Mouse (Mus musculus) neural tube, embryonic 14.5 days (tissue): ENCODE measurements at regions not wholly inside any gene's neighbourhood (a gene's known extent, or its start where the extent isn't known, plus 50 kb on each side); places are given as distances from the start of the nearest gene placed in this dataset.

ENCODE experiments used
- ATAC-seq: fragments of 200-750 bp; cut with Nextera tagmentation; 2 replicates; pipeline ENCODE4 v1.8.0; 2017; ENCODE audit warnings: low read depth, mild to moderate bottlenecking, moderate TSS enrichment, moderate library complexity
- H3K27ac ChIP-seq: fragments of 300-500 bp; sonication (generic); 2 replicates; pipeline ENCODE4 v1.5.1; 2014; ENCODE audit warnings: low read depth, mild to moderate bottlenecking, control low read depth, low read length, moderate library complexity, mixed read lengths
- H3K27me3 ChIP-seq: fragments of 300-500 bp; sonication (generic); 2 replicates; pipeline ENCODE4 v1.6.1; 2014; ENCODE audit warnings: low read length; ENCODE audit not compliant: control insufficient read depth, insufficient read depth
- H3K36me3 ChIP-seq: fragments of 300-500 bp; sonication (generic); 2 replicates; pipeline ENCODE4 v1.6.1; 2014; ENCODE audit warnings: low read length, mixed read lengths; ENCODE audit not compliant: control insufficient read depth, insufficient read depth
- H3K4me1 ChIP-seq: fragments of 300-500 bp; sonication (generic); 2 replicates; pipeline ENCODE4 v1.6.1; 2014; ENCODE audit warnings: low read length; ENCODE audit not compliant: control insufficient read depth, insufficient read depth
- H3K4me2 ChIP-seq: fragments of 300-500 bp; sonication (generic); 2 replicates; pipeline ENCODE4 v1.6.1; 2014; ENCODE audit warnings: mild to moderate bottlenecking, low read depth, low read length, control low read depth
- H3K4me3 ChIP-seq: fragments of 300-500 bp; sonication (generic); 2 replicates; pipeline ENCODE4 v1.5.1; 2014; ENCODE audit warnings: low read depth, low read length, control low read depth, mixed read lengths
- H3K9ac ChIP-seq: fragments of 300-500 bp; sonication (generic); replicated peaks from 2 replicates; pipeline ENCODE4 v1.6.1; 2014; ENCODE audit warnings: low read depth, mild to moderate bottlenecking, control low read depth, low read length, mixed read lengths
- H3K9me3 ChIP-seq: fragments of 300-500 bp; sonication (generic); 2 replicates; pipeline ENCODE4 v1.6.1; 2016; ENCODE audit warnings: low read length; ENCODE audit not compliant: control insufficient read depth
- WGBS: fragments of 180-500 bp; shearing (Covaris S2); extraction: QIAGEN DNeasy Blood & Tissue Kit; methylation state at CpG from one replicate; pipeline ENCODE4 v1.1.7; 2014; 5-methylcytosine and 5-hydroxymethylcytosine counted together

DNA sequence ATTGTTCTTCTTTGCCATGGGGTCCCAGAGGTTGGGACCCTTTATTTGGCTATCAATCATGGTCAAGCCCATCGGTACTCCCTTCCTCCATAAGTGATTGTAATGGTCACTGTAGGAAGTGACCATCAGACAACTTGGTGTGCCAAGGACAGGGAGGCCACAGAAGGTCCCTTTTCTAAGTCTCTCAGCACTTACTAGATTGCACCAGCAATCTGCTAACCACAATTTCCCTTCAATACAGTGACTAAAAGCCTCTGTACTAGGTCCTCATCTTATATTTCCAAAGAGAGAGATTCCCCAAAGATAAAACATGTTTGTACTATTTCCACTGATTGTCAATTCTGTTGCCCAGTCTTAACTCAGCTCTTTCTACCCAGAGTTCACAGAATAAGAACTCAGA is 96.6 kb upstream of the Jun start:
- no peaks in the 10 kb centered on the region for H3K36me3 ChIP-seq
- H3K27ac ChIP-seq = no peak overlapping the region
- no peak overlapping the region for H3K9ac ChIP-seq
- ATAC-seq = no peak
- H3K4me2 ChIP-seq = no peak overlapping the region
- H3K4me1 ChIP-seq = no peaks in the 10 kb centered on the region
- H3K9me3 ChIP-seq = no peaks in the 10 kb centered on the region
- H3K4me3 ChIP-seq = no peak overlapping the region
- WGBS = 81% methylated on average over 1 of the region's 1 CpGs
- H3K27me3 ChIP-seq = no peaks in the 10 kb centered on the region

DNA sequence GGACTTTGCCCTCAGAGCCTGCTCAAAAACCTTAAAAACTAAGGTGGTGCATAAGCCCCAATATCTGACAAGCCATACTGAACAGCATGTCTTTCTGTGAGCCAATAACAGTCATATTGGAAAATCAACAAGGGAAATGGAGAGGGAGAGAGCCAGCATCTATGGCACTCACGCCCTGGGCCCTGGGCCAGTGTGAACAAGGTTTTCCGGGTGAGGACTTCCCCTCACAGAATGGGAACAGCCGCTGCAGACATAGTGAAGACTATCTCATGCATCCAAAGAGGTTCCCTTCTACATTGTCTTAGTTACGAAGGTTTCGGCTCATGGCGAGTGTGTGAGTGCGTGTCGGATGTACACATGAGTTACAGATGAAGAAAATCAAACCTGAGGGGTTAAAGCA is 99.7 kb upstream of the Jun start:
- Histone ChIP-seq H3K9me3 (no peaks in the 10 kb centered on the region), H3K4me2 (no peak overlapping the region), H3K4me1 (no peaks in the 10 kb centered on the region), H3K27me3 (no peaks in the 10 kb centered on the region), H3K36me3 (no peaks in the 10 kb centered on the region), H3K4me3 (no peak overlapping the region), H3K27ac (no peak overlapping the region), H3K9ac (no peak overlapping the region)
- 88% methylated on average over 8 of the region's 8 CpGs for WGBS
- no peak for ATAC-seq

DNA sequence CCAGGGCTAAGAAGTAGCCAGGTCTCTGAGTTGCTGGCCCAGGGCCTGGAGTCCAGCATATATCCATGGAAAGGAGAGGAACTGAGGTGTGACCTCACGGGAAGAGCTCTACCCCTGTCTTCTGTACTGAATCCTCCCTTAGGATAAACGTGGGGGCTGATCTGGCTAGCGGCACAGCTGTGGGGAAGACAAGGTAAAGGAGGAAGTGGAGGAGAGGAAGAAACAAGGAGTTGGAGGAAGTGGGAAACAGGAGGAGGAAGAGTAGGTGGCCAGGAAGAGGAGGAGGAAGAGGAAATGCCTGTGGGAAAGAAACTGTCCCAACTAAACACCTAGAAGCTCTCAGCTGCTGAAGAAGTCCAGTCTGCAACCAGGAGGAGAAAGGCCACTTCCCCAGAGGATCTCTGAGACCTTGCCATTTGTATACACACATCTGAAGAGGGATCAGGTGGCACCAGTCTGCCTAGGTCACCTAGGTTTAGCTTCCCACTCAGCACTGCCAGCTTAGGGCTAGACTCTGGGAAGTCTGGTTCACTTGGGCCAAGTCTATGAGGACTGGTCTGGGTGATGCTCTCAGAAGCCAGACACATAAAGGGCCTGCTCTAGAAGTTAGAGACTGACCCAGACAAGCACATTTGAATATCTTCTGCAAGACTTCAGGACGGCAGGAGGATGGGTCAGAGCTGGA is 100.6 kb upstream of the Jun start:
- no peak for ATAC-seq
- Histone ChIP-seq H3K36me3 (no peaks in the 10 kb centered on the region), H3K4me2 (no peak overlapping the region), H3K27ac (no peak overlapping the region), H3K4me3 (no peak overlapping the region), H3K4me1 (no peaks in the 10 kb centered on the region), H3K9ac (no peak overlapping the region), H3K9me3 (no peaks in the 10 kb centered on the region), H3K27me3 (no peaks in the 10 kb centered on the region)
- WGBS = 91% methylated on average over 4 of the region's 4 CpGs

DNA sequence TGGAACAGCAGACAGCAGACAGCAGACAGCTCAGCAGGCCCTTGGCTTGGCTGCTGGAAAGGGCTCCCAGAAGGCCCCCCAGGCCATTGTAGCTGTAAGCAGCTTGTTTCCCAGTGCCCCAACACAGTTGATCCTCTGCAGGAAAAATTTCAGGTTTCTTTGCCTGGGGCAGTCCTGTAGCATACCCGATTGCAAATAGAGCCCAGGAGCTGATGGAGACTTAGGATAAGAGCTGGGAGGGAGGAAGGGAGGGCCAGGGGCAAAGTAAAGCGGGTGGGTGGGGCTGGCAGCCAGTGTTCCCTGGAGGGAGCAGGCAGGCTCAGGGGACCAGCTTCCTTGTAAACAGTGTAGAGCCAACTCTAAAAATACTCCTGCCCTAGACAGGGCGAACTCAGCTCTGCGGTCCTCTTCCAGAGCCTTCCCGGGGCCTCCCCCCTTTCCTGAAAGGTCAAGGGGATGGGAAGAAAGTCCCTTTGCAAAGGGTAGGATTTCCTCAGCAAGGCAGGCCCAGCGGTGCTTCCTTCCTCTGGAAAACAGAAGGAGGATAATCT is 101.8 kb upstream of the Jun start:
- Histone ChIP-seq H3K36me3 (no peaks in the 10 kb centered on the region), H3K4me3 (no peak overlapping the region), H3K9me3 (no peaks in the 10 kb centered on the region), H3K4me1 (no peaks in the 10 kb centered on the region), H3K4me2 (no peak overlapping the region), H3K27me3 (no peaks in the 10 kb centered on the region), H3K9ac (no peak overlapping the region), H3K27ac (no peak overlapping the region)
- peak; percentile 15; the same call in 1 of the 2 replicates for ATAC-seq
- 32% methylated on average over 6 of the region's 6 CpGs for WGBS

DNA sequence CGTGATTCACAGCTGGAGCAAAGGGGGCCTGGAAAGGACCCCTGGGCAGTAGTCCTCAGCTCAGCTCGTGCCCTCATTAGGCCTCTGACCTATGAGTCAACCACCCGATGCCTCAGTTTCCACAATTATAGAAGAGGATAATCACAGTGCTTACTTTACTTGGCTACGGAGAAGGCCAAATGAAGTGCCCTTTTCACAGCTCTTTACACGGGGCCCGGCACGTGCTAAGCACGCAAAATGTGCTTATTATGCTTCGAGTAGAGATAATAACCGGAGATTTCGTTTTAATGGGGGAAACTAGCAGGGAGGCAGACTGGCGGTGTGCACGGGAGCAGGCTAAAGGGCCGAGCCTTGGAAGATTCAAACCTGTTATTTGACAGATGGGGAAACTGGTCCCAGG is 102.4 kb upstream of the Jun start:
- H3K36me3 ChIP-seq = no peaks in the 10 kb centered on the region

DNA sequence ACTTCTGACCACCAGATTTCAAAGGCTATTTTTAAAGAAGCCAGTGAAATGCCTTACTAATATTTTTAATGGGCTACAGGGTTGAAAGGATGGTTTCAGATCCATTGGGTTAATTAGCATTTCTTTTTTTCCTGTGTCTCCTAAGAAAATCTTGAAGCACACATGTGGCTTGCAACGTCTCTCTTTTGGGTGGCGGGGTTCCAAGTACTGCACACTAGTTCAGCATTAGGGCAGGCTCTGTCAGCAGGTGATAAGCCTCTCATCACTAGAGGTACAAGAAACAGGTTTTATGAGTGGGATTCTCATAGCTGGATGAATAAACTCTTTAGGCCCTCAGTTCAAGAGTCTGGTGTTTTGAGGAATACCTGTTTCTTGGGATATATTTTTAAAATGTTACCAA is 103.2 kb upstream of the Jun start:
- WGBS = 79% methylated on average over 2 of the region's 2 CpGs
- no peak overlapping the region for H3K4me3 ChIP-seq
- H3K9me3 ChIP-seq = no peaks in the 10 kb centered on the region
- no peak for ATAC-seq
- no peaks in the 10 kb centered on the region for H3K27me3 ChIP-seq
- H3K4me2 ChIP-seq = no peak overlapping the region
- H3K9ac ChIP-seq = no peak overlapping the region
- no peak overlapping the region for H3K27ac ChIP-seq
- no peaks in the 10 kb centered on the region for H3K4me1 ChIP-seq
- H3K36me3 ChIP-seq = no peaks in the 10 kb centered on the region

More for the DNA sequence above, 102.4 kb upstream of the Jun start:
- 47% methylated on average over 14 of the region's 14 CpGs for WGBS
- Histone ChIP-seq H3K27me3 (no peaks in the 10 kb centered on the region), H3K4me1 (no peaks in the 10 kb centered on the region), H3K27ac (no peak overlapping the region), H3K4me2 (no peak overlapping the region), H3K9me3 (no peaks in the 10 kb centered on the region), H3K4me3 (no peak overlapping the region), H3K9ac (no peak overlapping the region)
- no peak for ATAC-seq

DNA sequence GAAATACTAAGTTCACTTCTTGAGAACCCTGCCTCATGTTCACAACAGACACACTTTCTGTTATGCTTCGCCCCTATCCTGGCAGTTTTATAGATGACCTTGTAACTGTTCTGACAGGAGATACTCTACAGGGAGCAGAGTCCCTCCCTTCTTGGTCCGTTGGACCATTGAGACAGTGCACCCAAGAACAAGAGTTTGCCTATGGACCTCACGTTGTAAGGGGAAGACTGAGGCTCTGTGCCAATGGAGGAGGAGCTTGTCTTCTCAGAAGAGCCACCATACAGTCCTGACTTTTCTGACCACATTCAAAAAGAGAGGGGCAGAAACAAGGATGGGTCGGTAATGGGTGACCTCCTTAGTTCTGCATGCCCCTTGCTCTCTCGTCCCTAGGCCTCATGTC is 103.8 kb upstream of the Jun start:
- no peak for ATAC-seq
- Histone ChIP-seq H3K9me3 (no peaks in the 10 kb centered on the region), H3K4me2 (no peak overlapping the region), H3K27me3 (no peaks in the 10 kb centered on the region), H3K4me1 (no peaks in the 10 kb centered on the region), H3K36me3 (no peaks in the 10 kb centered on the region), H3K9ac (no peak overlapping the region), H3K4me3 (no peak overlapping the region), H3K27ac (no peak overlapping the region)
- 92% methylated on average over 5 of the region's 5 CpGs for WGBS

DNA sequence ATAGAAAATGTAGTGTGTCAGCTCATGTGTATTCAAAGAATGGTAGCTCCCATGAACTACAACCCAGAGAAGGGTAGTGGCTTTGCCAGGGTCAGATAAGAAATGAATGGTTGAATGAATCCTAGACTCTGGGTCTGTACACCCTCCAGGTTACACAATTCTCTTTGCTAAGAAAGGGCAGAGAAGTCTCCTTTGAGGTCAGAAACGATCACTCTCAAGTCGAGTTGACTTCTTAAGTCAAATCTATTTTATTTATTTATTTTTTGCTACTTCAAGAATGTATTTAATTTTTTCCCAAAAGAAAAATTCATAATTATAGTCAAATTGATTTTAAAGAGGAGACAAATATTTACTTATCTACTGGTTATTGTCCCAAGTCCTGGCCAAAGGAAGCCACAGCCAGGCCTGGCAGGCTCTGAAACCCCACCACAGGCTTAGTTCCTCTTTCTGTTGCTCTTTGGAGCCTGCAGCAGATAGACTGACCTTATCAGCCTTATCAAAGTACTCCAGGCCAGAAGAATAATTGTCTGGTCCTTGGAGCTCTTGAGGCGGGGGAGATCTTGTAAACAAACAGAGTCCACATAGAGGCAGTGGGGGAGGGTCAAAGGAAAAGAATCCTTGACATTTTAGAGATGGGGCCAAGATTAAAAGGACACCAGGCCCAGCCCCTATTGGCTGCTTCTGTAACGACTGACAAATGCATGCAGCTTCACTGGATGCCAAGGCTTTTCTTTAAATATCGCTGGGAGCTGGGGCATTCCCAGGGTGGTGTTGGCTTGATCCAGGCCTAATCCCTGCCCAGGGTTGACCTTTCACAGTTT is 104.6 kb upstream of the Jun start:
- ATAC-seq = no peak
- 59% methylated on average over 5 of the region's 5 CpGs for WGBS
- H3K4me2 ChIP-seq = no peak overlapping the region
- no peaks in the 10 kb centered on the region for H3K9me3 ChIP-seq
- H3K4me1 ChIP-seq = peaks cover 3% of the 10 kb centered on the region; the same call in 1 of the 2 replicates
- no peaks in the 10 kb centered on the region for H3K36me3 ChIP-seq
- no peak overlapping the region for H3K4me3 ChIP-seq
- no peak overlapping the region for H3K9ac ChIP-seq
- no peak overlapping the region for H3K27ac ChIP-seq
- no peaks in the 10 kb centered on the region for H3K27me3 ChIP-seq
